Mouse (Mus musculus) stomach, embryonic 15.5 days (tissue): Measurements from ENCODE around the gene Rassf3. TPM values are rescaled to one million over a fixed set of nuclear protein-coding genes. Genes with fewer than 3 reads are reported as not detected.

Source experiments
- ATAC-seq: fragments of 200-750 bp; cut with Nextera tagmentation; 2 replicates; pipeline ENCODE4 v1.8.0; 2017; ENCODE audit warnings: low read depth, moderate number of reproducible peaks, moderate TSS enrichment; ENCODE audit not compliant: insufficient read depth, low FRiP score
- H3K27ac ChIP-seq: fragments of 300-500 bp; sonication (generic); 2 replicates; pipeline ENCODE4 v1.5.1; 2015; ENCODE audit warnings: mild to moderate bottlenecking, inconsistent platforms
- H3K27me3 ChIP-seq: fragments of 300-500 bp; sonication (generic); replicated peaks from 2 replicates; pipeline ENCODE4 v1.6.1; 2015; ENCODE audit warnings: inconsistent platforms
- H3K36me3 ChIP-seq: fragments of 300-500 bp; sonication (generic); 2 replicates; pipeline ENCODE4 v1.6.1; 2015; ENCODE audit warnings: inconsistent platforms
- H3K4me1 ChIP-seq: fragments of 300-500 bp; sonication (generic); 2 replicates; pipeline ENCODE4 v1.6.1; 2015; ENCODE audit warnings: inconsistent platforms
- H3K4me2 ChIP-seq: fragments of 300-500 bp; sonication (generic); 2 replicates; pipeline ENCODE4 v1.6.1; 2015; ENCODE audit warnings: mild to moderate bottlenecking, inconsistent platforms
- H3K4me3 ChIP-seq: fragments of 300-500 bp; sonication (generic); replicated peaks from 2 replicates; pipeline ENCODE4 v1.5.1; 2015; ENCODE audit warnings: inconsistent platforms
- H3K9ac ChIP-seq: fragments of 300-500 bp; sonication (generic); 2 replicates; pipeline ENCODE4 v1.6.1; 2015; ENCODE audit warnings: inconsistent platforms
- H3K9me3 ChIP-seq: fragments of 300-500 bp; sonication (generic); 2 replicates; pipeline ENCODE4 v1.6.1; 2016; ENCODE audit warnings: inconsistent platforms
- WGBS: fragments of 180-500 bp; shearing (Covaris S2); methylation state at CpG from one replicate; pipeline ENCODE4 v1.1.7; 2015; 5-methylcytosine and 5-hydroxymethylcytosine counted together
- polyA plus RNA-seq: library from polyadenylated mRNA; unstranded; fragments of >200 nt; fragmentation: Nextera tagmentation; extraction: Ambion mirVana; gene quantifications from 2 replicates; pipeline ENCODE4 v1.2.1, GENCODE M21; 2015

Rassf3 gene
- polyA plus RNA-seq, 1 experiment from 2014 or later = 22.4 TPM

GRCm38 (mm10) chr10:121469625-121470024, 6.5 kb downstream of the Rassf3 start:
- Histone ChIP-seq H3K4me3 (no peak overlapping the region), H3K27ac (peak overlapping the region; percentile 62; the same call in 1 of the 2 replicates), H3K4me2 (no peak overlapping the region), H3K9me3 (no peaks in the 10 kb centered on the region), H3K36me3 (no peaks in the 10 kb centered on the region), H3K9ac (no peak overlapping the region), H3K27me3 (no peaks in the 10 kb centered on the region), H3K4me1 (peaks cover 53% of the 10 kb centered on the region)
- ATAC-seq = no peak
- 47% methylated on average over 3 of the region's 3 CpGs for WGBS

DNA sequence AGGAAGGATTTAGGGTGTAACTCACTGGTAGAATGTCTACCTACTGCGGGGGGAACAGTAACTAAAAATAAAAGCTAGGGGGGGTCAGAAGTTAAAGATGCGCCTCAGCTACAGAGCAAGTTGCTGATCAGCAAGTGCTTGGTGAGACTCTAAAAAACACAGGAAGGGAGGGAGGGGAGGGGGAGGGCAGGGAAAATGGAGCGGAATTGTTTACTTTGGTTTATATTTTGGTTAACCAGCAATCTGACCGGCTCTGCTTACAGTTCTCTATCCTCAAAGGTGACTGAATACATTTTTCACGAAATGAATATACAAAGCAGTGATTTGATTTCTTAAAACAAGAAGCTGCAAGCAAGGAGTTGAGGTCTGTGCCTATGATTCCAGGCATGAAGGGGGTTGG, 7.2 kb downstream of the Rassf3 start:
- no peak for ATAC-seq
- Histone ChIP-seq H3K27me3 (no peaks in the 10 kb centered on the region), H3K36me3 (0 out of 2 replicates have a peak, but pooled peaks cover under 1% of the 10 kb centered on the region), H3K9me3 (no peaks in the 10 kb centered on the region), H3K27ac (no peak overlapping the region; the same call in 1 of the 2 replicates), H3K4me3 (no peak overlapping the region), H3K4me2 (0 out of 2 replicates have a peak overlapping the region, but pooled peaks have one; percentile 16), H3K4me1 (peaks cover 49% of the 10 kb centered on the region), H3K9ac (no peak overlapping the region)
- WGBS = 21% methylated on average over 5 of the region's 5 CpGs

GRCm38 (mm10) chr10:121468261-121468660, 7.9 kb downstream of the Rassf3 start:
- Histone ChIP-seq H3K4me1 (peaks cover 46% of the 10 kb centered on the region), H3K27ac (no peak overlapping the region), H3K4me3 (no peak overlapping the region), H3K9me3 (no peaks in the 10 kb centered on the region), H3K9ac (no peak overlapping the region), H3K4me2 (no peak overlapping the region), H3K27me3 (no peaks in the 10 kb centered on the region), H3K36me3 (0 out of 2 replicates have a peak, but pooled peaks cover 3% of the 10 kb centered on the region)
- no peak for ATAC-seq
- WGBS = 50% methylated on average over 5 of the region's 5 CpGs

- H3K9ac ChIP-seq = no peak overlapping the region
- no peak for ATAC-seq
- H3K4me1 ChIP-seq = peaks cover 43% of the 10 kb centered on the region
- H3K4me3 ChIP-seq = no peak overlapping the region
- 0 out of 2 replicates have a peak, but pooled peaks cover 3% of the 10 kb centered on the region for H3K36me3 ChIP-seq
- H3K27ac ChIP-seq = no peak overlapping the region
- H3K4me2 ChIP-seq = no peak overlapping the region
- no peaks in the 10 kb centered on the region for H3K27me3 ChIP-seq
- no peaks in the 10 kb centered on the region for H3K9me3 ChIP-seq
- WGBS = 50% methylated on average over 8 of the region's 8 CpGs
These were observed 8.4 kb downstream of the Rassf3 start for GRCm38 (mm10) chr10:121467792-121468191.

DNA sequence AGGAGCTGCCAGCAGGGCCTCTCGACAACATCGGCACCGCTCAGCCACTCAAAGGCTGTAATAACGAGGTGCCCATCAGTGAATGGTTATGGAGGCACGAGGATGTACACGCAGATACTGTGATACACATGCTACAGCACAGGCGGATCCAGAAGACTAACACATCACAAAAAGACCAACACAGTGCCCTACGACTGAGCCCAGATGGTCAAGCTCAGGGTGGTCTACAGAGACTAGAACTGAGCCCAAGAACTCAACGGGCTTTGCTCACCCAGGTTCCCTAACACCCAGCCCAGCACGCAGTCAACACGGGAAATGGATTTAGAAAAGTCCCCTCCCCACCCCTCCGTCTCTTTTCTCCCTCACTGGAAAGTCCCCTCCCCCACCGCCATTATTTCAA, 9.1 kb downstream of the Rassf3 start:
- Histone ChIP-seq H3K4me2 (no peak overlapping the region), H3K4me1 (peaks cover 43% of the 10 kb centered on the region), H3K27ac (no peak overlapping the region), H3K36me3 (0 out of 2 replicates have a peak, but pooled peaks cover 3% of the 10 kb centered on the region), H3K4me3 (no peak overlapping the region), H3K9me3 (no peaks in the 10 kb centered on the region), H3K9ac (no peak overlapping the region), H3K27me3 (no peaks in the 10 kb centered on the region)
- 75% methylated on average over 13 of the region's 13 CpGs for WGBS
- ATAC-seq = no peak

GRCm38 (mm10) chr10:121465033-121465432, 11.1 kb downstream of the Rassf3 start:
- H3K36me3 ChIP-seq = 0 out of 2 replicates have a peak, but pooled peaks cover 3% of the 10 kb centered on the region
- no peak overlapping the region for H3K4me2 ChIP-seq
- H3K27ac ChIP-seq = peak overlapping the region; percentile 66
- 23% methylated on average over 5 of the region's 5 CpGs for WGBS
- no peaks in the 10 kb centered on the region for H3K27me3 ChIP-seq
- peaks cover 40% of the 10 kb centered on the region for H3K4me1 ChIP-seq
- H3K9ac ChIP-seq = no peak overlapping the region
- H3K4me3 ChIP-seq = no peak overlapping the region
- ATAC-seq = no peak
- H3K9me3 ChIP-seq = no peaks in the 10 kb centered on the region

DNA sequence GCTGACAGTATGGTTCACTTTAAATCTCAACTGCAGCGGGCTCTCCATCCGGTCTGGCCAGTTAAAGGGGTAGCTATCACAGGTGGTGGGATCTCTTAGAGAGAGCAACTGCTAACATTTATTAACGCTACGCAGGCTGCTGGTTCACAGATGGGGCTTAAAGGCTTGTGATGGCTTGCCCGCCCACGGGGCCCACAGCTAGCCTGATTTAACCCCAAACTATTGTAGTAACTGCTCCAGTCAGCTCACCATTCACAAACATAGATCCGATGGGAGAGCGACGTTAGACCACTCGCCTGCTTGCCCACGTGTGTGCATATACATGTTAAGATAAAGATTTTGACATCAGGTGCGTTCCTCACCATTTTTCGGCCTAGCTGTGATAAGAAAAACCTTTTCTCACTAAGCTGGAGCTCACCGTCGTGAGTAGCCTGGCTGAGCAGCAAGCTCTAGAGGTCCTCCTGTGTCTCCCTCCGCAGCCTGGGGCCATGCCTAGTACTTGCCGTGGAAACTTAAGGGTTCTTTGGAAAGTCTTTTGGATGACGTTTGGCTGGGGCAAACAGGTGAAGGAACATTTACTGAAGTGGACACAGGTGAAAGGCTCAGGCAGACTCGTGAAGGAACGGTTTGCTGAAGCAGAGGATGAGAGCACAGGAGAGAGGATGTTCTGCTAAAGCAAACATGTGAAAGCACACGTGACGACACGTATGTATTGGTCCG, 13.8 kb downstream of the Rassf3 start:
- no peak overlapping the region for H3K4me3 ChIP-seq
- H3K27ac ChIP-seq = peak overlapping the region; percentile 48
- H3K9ac ChIP-seq = no peak overlapping the region; the same call in 1 of the 2 replicates
- ATAC-seq = no peak
- peaks cover 25% of the 10 kb centered on the region for H3K4me1 ChIP-seq
- 0 out of 2 replicates have a peak overlapping the region, but pooled peaks have one; percentile 44 for H3K4me2 ChIP-seq
- H3K36me3 ChIP-seq = 0 out of 2 replicates have a peak, but pooled peaks cover 3% of the 10 kb centered on the region
- no peaks in the 10 kb centered on the region for H3K9me3 ChIP-seq
- 52% methylated on average over 24 of the region's 24 CpGs for WGBS
- H3K27me3 ChIP-seq = no peaks in the 10 kb centered on the region

GRCm38 (mm10) chr10:121461404-121462161, 14.6 kb downstream of the Rassf3 start:
- 15% methylated on average over 22 of the region's 22 CpGs for WGBS
- peaks cover 25% of the 10 kb centered on the region for H3K4me1 ChIP-seq

GRCm38 (mm10) chr10:121459124-121459853, 16.9 kb downstream of the Rassf3 start:
- Histone ChIP-seq H3K4me2 (no peak overlapping the region), H3K4me3 (no peak overlapping the region), H3K9ac (no peak overlapping the region), H3K27ac (no peak overlapping the region), H3K36me3 (0 out of 2 replicates have a peak, but pooled peaks cover 3% of the 10 kb centered on the region), H3K9me3 (no peaks in the 10 kb centered on the region), H3K4me1 (peaks cover 22% of the 10 kb centered on the region), H3K27me3 (no peaks in the 10 kb centered on the region)
- 76% methylated on average over 19 of the region's 19 CpGs for WGBS
- ATAC-seq = no peak

More at GRCm38 (mm10) chr10:121461404-121462161, 14.6 kb downstream of the Rassf3 start:
- Histone ChIP-seq H3K27ac (peak overlapping the region; percentile 48), H3K4me3 (0 out of 2 replicates have a peak overlapping the region, but pooled peaks have one; percentile 9), H3K9ac (no peak overlapping the region; the same call in 1 of the 2 replicates), H3K36me3 (0 out of 2 replicates have a peak, but pooled peaks cover 3% of the 10 kb centered on the region), H3K27me3 (no peaks in the 10 kb centered on the region), H3K9me3 (no peaks in the 10 kb centered on the region), H3K4me2 (peak overlapping the region; percentile 44)
- ATAC-seq = no peak

DNA sequence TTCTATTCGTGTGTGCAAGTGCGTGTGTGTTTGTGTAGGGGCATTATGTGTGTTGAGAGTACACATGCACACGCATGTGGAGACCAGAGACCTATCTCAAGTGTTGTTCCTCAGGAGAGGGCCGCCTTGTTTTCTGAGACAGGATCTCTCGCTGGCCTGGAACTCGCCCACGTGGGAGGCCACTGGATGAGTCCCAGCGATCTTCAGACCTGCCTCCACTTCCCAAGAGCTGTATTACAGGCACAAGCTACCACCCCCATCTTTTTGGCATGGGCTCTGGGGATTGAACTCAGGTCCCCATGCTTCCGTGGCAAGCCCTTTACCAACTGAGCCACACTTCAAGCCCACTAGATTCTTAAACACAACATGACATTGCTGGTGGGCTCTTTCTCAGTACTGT, 17.7 kb downstream of the Rassf3 start:
- Histone ChIP-seq H3K4me2 (no peak overlapping the region), H3K4me3 (no peak overlapping the region), H3K27me3 (no peaks in the 10 kb centered on the region), H3K9ac (no peak overlapping the region), H3K36me3 (no peaks in the 10 kb centered on the region), H3K27ac (no peak overlapping the region), H3K9me3 (no peaks in the 10 kb centered on the region), H3K4me1 (peaks cover 18% of the 10 kb centered on the region)
- ATAC-seq = no peak
- WGBS = 88% methylated on average over 9 of the region's 9 CpGs

DNA sequence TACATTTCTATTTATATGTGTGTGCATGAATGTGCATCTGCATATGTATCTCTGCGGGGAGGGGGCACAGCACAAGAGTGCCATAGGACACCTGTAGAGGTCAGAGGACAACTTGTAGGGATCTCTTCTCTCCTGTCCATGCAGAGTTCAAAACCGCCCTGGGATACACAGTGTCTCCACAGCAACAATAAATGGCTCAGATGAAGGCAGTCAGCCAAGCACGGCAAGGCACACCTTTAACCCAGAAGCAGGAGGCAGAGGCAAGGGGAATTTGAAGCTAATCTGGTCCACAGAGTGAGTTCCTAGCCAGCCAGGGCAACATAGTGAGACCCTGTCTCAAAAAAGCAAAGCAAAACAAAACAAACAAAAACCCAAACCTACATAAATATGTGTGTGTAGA, 18.8 kb downstream of the Rassf3 start:
- no peak overlapping the region for H3K4me2 ChIP-seq
- H3K9me3 ChIP-seq = no peaks in the 10 kb centered on the region
- peaks cover 14% of the 10 kb centered on the region for H3K4me1 ChIP-seq
- WGBS = 68% methylated on average over 3 of the region's 3 CpGs
- no peak for ATAC-seq
- H3K4me3 ChIP-seq = no peak overlapping the region
- no peaks in the 10 kb centered on the region for H3K36me3 ChIP-seq
- H3K27me3 ChIP-seq = no peaks in the 10 kb centered on the region
- H3K9ac ChIP-seq = no peak overlapping the region
- no peak overlapping the region for H3K27ac ChIP-seq
